Mouse (Mus musculus) heart, embryonic 16.5 days (tissue): ENCODE results near the gene Lrpprc. TPM values are rescaled to one million over a fixed set of nuclear protein-coding genes. Genes with fewer than 3 reads are reported as not detected.
A peak's percentile ranks its signal among the peaks of the same experiment; 100 is the strongest.

Experiments
- ATAC-seq: fragments of 200-750 bp; cut with Nextera tagmentation; replicated peaks from 2 replicates; pipeline ENCODE4 v1.8.0; 2017; ENCODE audit warnings: moderate number of reproducible peaks; ENCODE audit not compliant: insufficient read depth, low FRiP score; ENCODE audit errors: extremely low read depth
- H3K27ac ChIP-seq: fragments of 300-500 bp; sonication (generic); 2 replicates; pipeline ENCODE4 v1.5.1; 2014; ENCODE audit warnings: mild to moderate bottlenecking, low read length, control low read depth, moderate library complexity
- H3K27me3 ChIP-seq: fragments of 300-500 bp; sonication (generic); 2 replicates; pipeline ENCODE4 v1.6.1; 2014; ENCODE audit warnings: low read length, mixed read lengths; ENCODE audit not compliant: control insufficient read depth, insufficient read depth
- H3K36me3 ChIP-seq: fragments of 300-500 bp; sonication (generic); 2 replicates; pipeline ENCODE4 v1.6.1; 2014; ENCODE audit not compliant: control insufficient read depth, insufficient read depth
- H3K4me1 ChIP-seq: fragments of 300-500 bp; sonication (generic); 2 replicates; pipeline ENCODE4 v1.6.1; 2014; ENCODE audit warnings: low read length, mixed read lengths; ENCODE audit not compliant: control insufficient read depth, insufficient read depth
- H3K4me2 ChIP-seq: fragments of 300-500 bp; sonication (generic); 2 replicates; pipeline ENCODE4 v1.6.1; 2014; ENCODE audit warnings: low read depth, mild to moderate bottlenecking, control low read depth, low read length
- H3K4me3 ChIP-seq: fragments of 300-500 bp; sonication (generic); 2 replicates; pipeline ENCODE4 v1.5.1; 2014; ENCODE audit warnings: mild to moderate bottlenecking, control low read depth, low read length
- H3K9ac ChIP-seq: fragments of 300-500 bp; sonication (generic); 2 replicates; pipeline ENCODE4 v1.6.1; 2014; ENCODE audit warnings: low read length, control low read depth
- H3K9me3 ChIP-seq: fragments of 300-500 bp; sonication (generic); replicated peaks from 2 replicates; pipeline ENCODE4 v1.6.1; 2016; ENCODE audit warnings: low read length; ENCODE audit not compliant: control insufficient read depth
- WGBS: fragments of 180-500 bp; shearing (Covaris S2); extraction: QIAGEN DNeasy Blood & Tissue Kit; methylation state at CpG from one replicate; pipeline ENCODE4 v1.1.7; 2014; 5-methylcytosine and 5-hydroxymethylcytosine counted together
- polyA plus RNA-seq: library from polyadenylated mRNA; unstranded; fragments of >200 nt; fragmentation: Nextera tagmentation; extraction: Ambion mirVana; gene quantifications from 2 replicates; pipeline ENCODE4 v1.2.1, GENCODE M21; 2015

Lrpprc gene
- polyA plus RNA-seq = 68.9 and 77.2 TPM in 2 replicates

DNA sequence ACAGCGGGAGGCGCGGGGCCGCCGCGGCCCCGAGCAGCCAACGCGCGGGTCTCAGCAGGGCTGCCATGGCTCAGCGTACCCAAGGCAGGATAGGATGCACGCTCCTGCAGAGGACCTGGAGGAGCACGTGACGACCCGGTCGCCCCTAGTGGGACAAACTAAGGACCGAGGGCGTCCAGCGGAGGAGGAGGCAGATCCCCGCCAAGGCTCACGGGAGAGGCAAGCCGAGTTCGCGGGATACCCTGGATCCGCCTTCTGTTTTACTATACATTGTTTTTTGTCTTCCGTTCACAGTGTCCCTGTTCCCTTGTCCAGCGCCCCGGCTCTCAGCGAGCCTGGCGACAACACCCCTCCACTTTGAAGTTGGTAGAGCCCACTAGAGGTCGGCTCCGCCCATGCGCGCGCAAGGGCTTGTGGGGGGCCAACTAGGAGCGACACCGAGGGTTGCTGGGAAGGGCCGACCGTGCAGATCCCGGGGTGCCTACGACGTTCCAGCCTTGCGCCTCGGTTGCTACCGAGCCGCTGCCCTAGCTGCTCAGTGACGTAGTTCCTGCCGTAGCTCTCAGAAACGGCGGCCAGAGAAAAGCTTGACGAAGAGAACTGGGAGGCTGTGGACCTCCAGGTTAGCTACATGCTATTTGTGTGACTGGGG lies at the start of gene Lrpprc:
Gene Lrpprc, minus strand, starts transcription at position 343 of the 652 bp plus-strand sequence.
- Histone ChIP-seq H3K27me3 (no peaks in the 10 kb centered on the region), H3K27ac (peak within 1 kb of the TSS; percentile 74), H3K4me2 (peak within 1 kb of the TSS; percentile 93), H3K4me1 (peaks cover 18% of the 10 kb centered on the region), H3K36me3 (no peaks in the 10 kb centered on the region), H3K4me3 (peak within 1 kb of the TSS; percentile 98), H3K9ac (peak within 1 kb of the TSS; percentile 93), H3K9me3 (no peaks in the 10 kb centered on the region)
- under 1% methylated on average over 51 of the region's 51 CpGs for WGBS
- ATAC-seq = peak; percentile 99

GRCm38 (mm10) chr17:84837780-84838179 lies 47.2 kb upstream of the Lrpprc start:
- Histone ChIP-seq H3K9me3 (no peaks in the 10 kb centered on the region), H3K4me3 (no peak overlapping the region), H3K36me3 (no peaks in the 10 kb centered on the region), H3K27ac (no peak overlapping the region), H3K9ac (no peak overlapping the region), H3K27me3 (0 out of 2 replicates have a peak, but pooled peaks cover 3% of the 10 kb centered on the region), H3K4me2 (no peak overlapping the region), H3K4me1 (no peaks in the 10 kb centered on the region)
- ATAC-seq = peak; percentile 37; the same call in 1 of the 2 replicates
- 0% methylated on average over 3 of the region's 3 CpGs for WGBS

DNA sequence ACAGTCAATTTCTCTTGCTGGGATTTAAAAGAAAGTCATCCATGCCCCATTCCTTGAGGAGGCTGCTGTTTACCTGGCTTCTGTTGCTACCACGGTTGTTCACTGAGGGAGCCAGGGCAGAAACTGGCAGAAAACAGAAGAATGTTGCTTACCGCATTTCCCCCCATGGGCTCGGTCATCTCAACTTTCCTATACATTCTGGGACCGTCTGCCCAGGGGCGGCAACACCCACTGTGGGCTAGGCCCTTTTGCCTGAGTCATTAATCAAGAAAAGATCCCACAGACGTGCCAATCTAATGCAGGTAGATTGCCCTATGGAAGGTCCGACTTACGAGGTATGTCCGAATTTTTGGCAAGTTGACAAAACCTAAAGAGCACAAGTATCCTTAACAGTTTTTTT lies 44.7 kb upstream of the Lrpprc start:
- Histone ChIP-seq H3K27me3 (0 out of 2 replicates have a peak, but pooled peaks cover 3% of the 10 kb centered on the region), H3K27ac (no peak overlapping the region), H3K4me1 (no peaks in the 10 kb centered on the region), H3K9ac (no peak overlapping the region), H3K36me3 (no peaks in the 10 kb centered on the region), H3K4me2 (no peak overlapping the region), H3K4me3 (no peak overlapping the region), H3K9me3 (no peaks in the 10 kb centered on the region)
- 78% methylated on average over 9 of the region's 9 CpGs for WGBS
- no peak for ATAC-seq

- Histone ChIP-seq H3K4me2 (no peak overlapping the region), H3K9ac (no peak overlapping the region), H3K27ac (no peak overlapping the region), H3K4me1 (no peaks in the 10 kb centered on the region), H3K36me3 (no peaks in the 10 kb centered on the region), H3K9me3 (no peaks in the 10 kb centered on the region), H3K27me3 (0 out of 2 replicates have a peak, but pooled peaks cover 3% of the 10 kb centered on the region), H3K4me3 (no peak overlapping the region)
- no peak for ATAC-seq
- 69% methylated on average over 8 of the region's 8 CpGs for WGBS
Observed at GRCm38 (mm10) chr17:84832346-84832745, 41.8 kb upstream of the Lrpprc start.

DNA sequence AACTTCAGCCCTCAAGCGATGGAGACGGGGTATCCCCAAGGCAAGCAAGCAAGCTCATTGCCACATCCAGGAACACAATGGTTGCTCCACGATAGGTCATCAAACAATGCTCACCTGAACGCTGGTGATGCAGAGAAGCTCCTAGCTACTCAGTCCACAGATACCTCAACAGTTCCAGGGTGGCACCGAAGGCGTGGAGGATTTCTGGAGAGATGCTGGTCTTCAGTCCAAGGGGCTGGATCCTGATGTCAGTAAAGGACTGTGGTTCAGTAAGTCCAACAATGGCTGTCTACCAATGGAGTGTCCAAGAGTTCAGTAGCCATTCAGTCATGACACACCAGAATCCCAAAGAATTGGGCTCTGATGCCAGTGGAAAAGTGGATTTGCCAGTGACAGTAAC lies 37.7 kb upstream of the Lrpprc start:
- 86% methylated on average over 6 of the region's 6 CpGs for WGBS
- no peaks in the 10 kb centered on the region for H3K9me3 ChIP-seq
- no peak overlapping the region for H3K27ac ChIP-seq

GRCm38 (mm10) chr17:84820603-84821002 lies 30.0 kb upstream of the Lrpprc start:
- no peaks in the 10 kb centered on the region for H3K36me3 ChIP-seq
- H3K27me3 ChIP-seq = no peaks in the 10 kb centered on the region
- no peak overlapping the region for H3K27ac ChIP-seq
- ATAC-seq = no peak
- H3K4me3 ChIP-seq = no peak overlapping the region
- no peak overlapping the region for H3K9ac ChIP-seq
- no peaks in the 10 kb centered on the region for H3K9me3 ChIP-seq
- H3K4me2 ChIP-seq = no peak overlapping the region
- WGBS = 9% methylated on average over 4 of the region's 4 CpGs
- H3K4me1 ChIP-seq = no peaks in the 10 kb centered on the region

More for the DNA sequence above, 37.7 kb upstream of the Lrpprc start:
- Histone ChIP-seq H3K36me3 (no peaks in the 10 kb centered on the region), H3K4me3 (no peak overlapping the region), H3K4me1 (no peaks in the 10 kb centered on the region), H3K27me3 (no peaks in the 10 kb centered on the region), H3K4me2 (no peak overlapping the region), H3K9ac (no peak overlapping the region)
- no peak for ATAC-seq

- Histone ChIP-seq H3K9ac (no peak overlapping the region), H3K4me1 (no peaks in the 10 kb centered on the region), H3K27ac (no peak overlapping the region), H3K27me3 (no peaks in the 10 kb centered on the region), H3K9me3 (no peaks in the 10 kb centered on the region), H3K36me3 (no peaks in the 10 kb centered on the region), H3K4me3 (no peak overlapping the region), H3K4me2 (no peak overlapping the region)
- no peak for ATAC-seq
- WGBS = 77% methylated on average over 5 of the region's 5 CpGs
Observed at GRCm38 (mm10) chr17:84818390-84818789, 27.8 kb upstream of the Lrpprc start.

- Histone ChIP-seq H3K9me3 (no peaks in the 10 kb centered on the region), H3K36me3 (no peaks in the 10 kb centered on the region), H3K27ac (no peak overlapping the region), H3K4me2 (no peak overlapping the region), H3K4me3 (no peak overlapping the region), H3K9ac (no peak overlapping the region), H3K27me3 (no peaks in the 10 kb centered on the region), H3K4me1 (no peaks in the 10 kb centered on the region)
- ATAC-seq = no peak
- WGBS = 73% methylated on average over 9 of the region's 9 CpGs
Observed at GRCm38 (mm10) chr17:84816014-84816461, 25.4 kb upstream of the Lrpprc start.

- Histone ChIP-seq H3K9me3 (no peaks in the 10 kb centered on the region), H3K36me3 (no peaks in the 10 kb centered on the region), H3K4me1 (no peaks in the 10 kb centered on the region), H3K27me3 (no peaks in the 10 kb centered on the region), H3K27ac (no peak overlapping the region), H3K4me3 (no peak overlapping the region), H3K9ac (no peak overlapping the region), H3K4me2 (no peak overlapping the region)
- ATAC-seq = no peak
- 67% methylated on average over 7 of the region's 7 CpGs for WGBS
Observed at GRCm38 (mm10) chr17:84814905-84815304, 24.3 kb upstream of the Lrpprc start.
